Mouse (Mus musculus) splenic B cell, adult 2 months (primary cell): Measurements from ENCODE around the gene Msmo1.

Source experiments
- DNase-seq: peaks from one replicate; pipeline ENCODE4 v3.0.0-alpha.2; 2011; ENCODE audit warnings: low read depth, low spot score
- H3K27me3 ChIP-seq: 2 replicates; pipeline ENCODE4 v1.6.1; 2012; ENCODE audit warnings: mild to moderate bottlenecking, low read length, moderate library complexity, mixed read lengths; ENCODE audit not compliant: control insufficient read depth, poor library complexity, insufficient read depth, severe bottlenecking
- H3K36me3 ChIP-seq: 2 replicates; pipeline ENCODE4 v1.6.1; 2012; ENCODE audit warnings: mild to moderate bottlenecking, low read length, moderate library complexity, mixed read lengths; ENCODE audit not compliant: control insufficient read depth, poor library complexity, insufficient read depth, severe bottlenecking

The Msmo1 gene

GRCm38 (mm10) chr8:64688741-64689140 lies 44.9 kb downstream of the Msmo1 start:
- no peaks in the 10 kb centered on the region for H3K36me3 ChIP-seq
- no peak for DNase-seq
- H3K27me3 ChIP-seq: 0 out of 2 replicates have a peak, but pooled peaks cover 2% of the 10 kb centered on the region

DNA sequence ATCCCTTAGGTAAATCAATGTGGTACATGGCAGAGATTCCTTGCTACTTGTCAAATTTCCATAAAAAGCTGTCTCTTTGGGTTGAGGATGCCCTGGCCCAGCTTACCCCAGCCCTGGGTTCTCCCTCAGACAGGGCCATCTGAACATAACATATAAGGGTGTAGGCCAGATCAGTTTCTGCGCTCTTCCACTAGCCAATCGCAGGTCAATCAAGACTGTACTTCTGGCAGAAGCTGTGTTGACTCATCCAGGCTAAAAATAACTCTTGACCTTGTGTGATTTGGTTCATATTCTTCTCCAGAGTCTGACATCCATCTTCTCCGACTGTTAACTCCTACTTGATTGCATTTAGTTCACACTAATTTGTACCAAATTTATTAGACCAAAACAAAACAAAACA lies 45.4 kb downstream of the Msmo1 start:
- H3K27me3 ChIP-seq: no peaks in the 10 kb centered on the region
- no peak for DNase-seq
- no peaks in the 10 kb centered on the region for H3K36me3 ChIP-seq

GRCm38 (mm10) chr8:64682501-64682900 lies 51.1 kb downstream of the Msmo1 start:
- DNase-seq: no peak
- Histone ChIP-seq H3K27me3 (no peaks in the 10 kb centered on the region), H3K36me3 (no peaks in the 10 kb centered on the region)

DNA sequence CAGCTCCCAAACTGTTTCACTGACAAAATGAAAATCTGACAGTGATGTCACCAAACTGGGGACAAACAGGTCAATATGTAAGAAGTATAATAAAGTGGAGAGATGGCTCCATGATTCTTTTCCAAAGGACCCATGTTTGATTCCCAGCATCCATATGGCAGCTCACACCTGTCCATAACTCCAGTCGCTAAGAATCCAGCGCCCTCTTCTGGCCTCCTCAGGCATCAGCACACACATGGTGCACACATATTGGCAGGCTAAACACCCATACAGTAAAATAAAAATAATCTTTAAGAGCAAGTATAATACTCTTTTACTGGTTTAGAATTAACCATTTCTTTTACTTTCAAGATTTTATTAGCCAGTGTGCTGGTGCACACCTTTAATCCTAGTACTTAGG lies 57.2 kb downstream of the Msmo1 start:
- H3K27me3 ChIP-seq: no peaks in the 10 kb centered on the region
- H3K36me3 ChIP-seq: no peaks in the 10 kb centered on the region
- DNase-seq: no peak

GRCm38 (mm10) chr8:64674951-64675585 lies 58.5 kb downstream of the Msmo1 start:
- Histone ChIP-seq H3K27me3 (no peaks in the 10 kb centered on the region), H3K36me3 (no peaks in the 10 kb centered on the region)
- no peak for DNase-seq

- no peaks in the 10 kb centered on the region for H3K36me3 ChIP-seq
- no peak for DNase-seq
- no peaks in the 10 kb centered on the region for H3K27me3 ChIP-seq
These were observed 60.7 kb downstream of the Msmo1 start for GRCm38 (mm10) chr8:64672920-64673319.

GRCm38 (mm10) chr8:64671937-64672336 lies 61.7 kb downstream of the Msmo1 start:
- Histone ChIP-seq H3K36me3 (no peaks in the 10 kb centered on the region), H3K27me3 (no peaks in the 10 kb centered on the region)

More at GRCm38 (mm10) chr8:64671937-64672336, 61.7 kb downstream of the Msmo1 start:
- no peak for DNase-seq
